Mouse (Mus musculus): Measurements from ENCODE around the gene Zfp276. TPM values are rescaled to one million over a fixed set of nuclear protein-coding genes. Genes with fewer than 3 reads are reported as not detected.
"Not testable (repeated sequence)": the region's sequence is repeated elsewhere in the genome, so short reads cannot be mapped to it uniquely, and the experiment has no call there.

The Zfp276 gene
- total RNA-seq, 1 experiment = 14.8 TPM

DNA sequence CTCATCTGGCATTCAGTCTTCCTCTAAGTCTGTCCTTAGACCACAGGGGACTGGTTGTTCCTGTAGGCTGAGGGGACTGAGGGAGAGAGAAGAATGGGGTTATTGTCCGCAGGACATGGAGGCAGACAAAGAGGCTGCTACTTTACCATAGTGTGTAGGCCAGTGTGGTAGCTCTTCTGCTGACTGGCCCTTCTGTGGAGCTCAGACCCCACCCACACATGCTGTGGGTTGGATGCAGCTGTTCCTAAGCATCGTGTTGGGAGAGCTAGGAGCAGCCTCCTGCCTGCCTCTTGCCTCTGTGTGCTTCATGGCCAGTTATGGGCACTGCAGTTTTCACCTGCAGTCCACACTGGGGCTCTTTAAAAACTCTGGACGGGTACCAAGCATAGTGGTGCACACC lies 3.1 kb downstream of the Zfp276 start:
- in situ Hi-C loops (cut with MboI; ENCODE audit: low sequenced_read_pairs in 2 of 2, unreplicated experiment in 2 of 2) = no loop called here
- Histone ChIP-seq H3K36me3 (ENCODE audit: control insufficient read depth, insufficient read depth, low read length, poor library complexity, severe bottlenecking) (peaks cover 13% of the 10 kb centered on the region; the same call in 1 of the 2 replicates), H3K4me3 (ENCODE audit: insufficient read depth in 1 of 2, low read depth in 1 of 2, low read length in 2 of 2, poor library complexity in 1 of 2, severe bottlenecking in 1 of 2) (no peak overlapping the region), H3K4me1 (ENCODE audit: control insufficient read depth in 2 of 2, insufficient read depth in 2 of 2, low read length in 2 of 2, poor library complexity in 1 of 2) (no peaks in the 10 kb centered on the region), H3K9me3 (ENCODE audit: control insufficient read depth, insufficient read depth, low read depth, low read length) (no peaks in the 10 kb centered on the region), H3K27ac (ENCODE audit: insufficient read depth, low read depth, low read length, poor library complexity, severe bottlenecking) (no peak overlapping the region; the same call in 1 of the 2 replicates), H3K9ac (ENCODE audit: insufficient read depth, low read depth, low read length, poor library complexity, severe bottlenecking) (no peak overlapping the region)
- no peak for DNase-seq (ENCODE audit: low read depth, low spot score)
- no peak for TF ChIP-seq ZC3H11A (IDR thresholded peaks at IDR 0.05; ENCODE audit: borderline replicate concordance, low read depth, low read length)
- TF ChIP-seq HCFC1 (IDR thresholded peaks at IDR 0.05; ENCODE audit: borderline replicate concordance, insufficient read depth, low read length) = no peak
- no peak for TF ChIP-seq MAFK (IDR thresholded peaks at IDR 0.05; ENCODE audit: insufficient read depth, low read depth, low read length)
- TF ChIP-seq CHD2 (IDR thresholded peaks at IDR 0.05; ENCODE audit: low read depth, low read length) = no peak
- TF ChIP-seq ZNF384 (IDR thresholded peaks at IDR 0.05; ENCODE audit: low read depth, low read length) = no peak

DNA sequence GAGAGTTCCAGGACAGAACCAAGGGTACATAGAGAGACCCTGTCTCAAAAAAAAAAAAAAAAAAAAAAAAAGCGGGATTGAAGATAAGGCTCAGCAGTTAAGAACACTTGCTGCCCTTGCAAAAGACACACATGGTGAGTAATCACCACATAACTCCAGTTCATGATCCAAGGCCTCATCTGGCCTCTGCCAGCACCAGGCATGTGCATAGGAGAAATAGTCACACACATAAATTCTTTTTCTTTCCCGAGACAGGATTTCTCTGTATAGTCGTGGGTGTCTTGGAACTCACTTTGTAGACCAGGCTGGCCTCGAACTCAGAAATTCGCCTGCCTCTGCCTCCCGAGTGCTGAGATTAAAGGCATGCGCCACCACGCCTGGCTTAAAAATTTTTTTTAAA lies 3.6 kb downstream of the Zfp276 start:
- H3K4me3 ChIP-seq (ENCODE audit: insufficient read depth in 1 of 2, low read depth in 1 of 2, low read length in 2 of 2, poor library complexity in 1 of 2, severe bottlenecking in 1 of 2); DNase-seq (ENCODE audit: low read depth, low spot score); H3K27ac ChIP-seq (ENCODE audit: insufficient read depth, low read depth, low read length, poor library complexity, severe bottlenecking); H3K4me1 ChIP-seq (ENCODE audit: control insufficient read depth in 2 of 2, insufficient read depth in 2 of 2, low read length in 2 of 2, poor library complexity in 1 of 2); in situ Hi-C loops (cut with MboI; ENCODE audit: low sequenced_read_pairs in 2 of 2, unreplicated experiment in 2 of 2); H3K9me3 ChIP-seq (ENCODE audit: control insufficient read depth, insufficient read depth, low read depth, low read length); H3K9ac ChIP-seq (ENCODE audit: insufficient read depth, low read depth, low read length, poor library complexity, severe bottlenecking): not testable (repeated sequence)
- H3K36me3 ChIP-seq (ENCODE audit: control insufficient read depth, insufficient read depth, low read length, poor library complexity, severe bottlenecking) = peaks cover 13% of the 10 kb centered on the region; the same call in 1 of the 2 replicates

DNA sequence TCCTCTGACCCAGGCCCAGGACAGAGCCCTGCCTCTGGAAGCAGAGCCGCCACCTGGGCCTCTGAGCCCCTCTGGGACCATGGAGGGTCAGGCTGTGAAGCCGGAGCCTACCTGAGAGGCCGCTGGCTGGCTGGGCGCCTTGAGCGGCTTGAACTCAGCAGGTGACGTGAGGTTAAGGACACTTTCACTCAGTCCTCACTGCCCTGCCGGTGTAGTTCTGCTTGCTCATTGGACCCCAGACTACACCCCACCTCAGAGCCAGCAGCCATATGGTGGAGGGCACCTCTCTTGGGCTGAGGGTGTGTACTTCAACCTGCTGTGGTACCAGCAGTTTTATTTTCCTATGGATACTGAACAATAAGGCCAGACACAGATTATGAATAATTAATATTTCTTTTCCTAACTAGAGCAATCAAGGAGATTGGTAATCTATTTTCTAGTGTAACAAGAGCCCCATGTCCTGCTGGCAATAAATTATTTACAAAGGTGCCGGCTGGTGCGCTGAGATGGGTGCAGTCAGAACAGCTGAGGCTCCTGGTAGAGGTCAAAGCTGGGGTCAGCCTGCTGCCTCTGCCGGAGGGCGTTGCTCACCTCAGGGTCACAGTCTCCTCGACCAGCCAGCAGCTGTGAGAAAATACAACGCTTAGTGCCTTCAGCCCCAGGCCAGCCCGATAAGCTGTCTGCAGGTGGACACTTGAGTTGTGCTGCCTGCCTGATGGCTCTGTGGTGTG lies 14.1 kb downstream of the Zfp276 start:
- in situ Hi-C loops (cut with MboI; ENCODE audit: low sequenced_read_pairs in 2 of 2, unreplicated experiment in 2 of 2) = no loop called here

DNA sequence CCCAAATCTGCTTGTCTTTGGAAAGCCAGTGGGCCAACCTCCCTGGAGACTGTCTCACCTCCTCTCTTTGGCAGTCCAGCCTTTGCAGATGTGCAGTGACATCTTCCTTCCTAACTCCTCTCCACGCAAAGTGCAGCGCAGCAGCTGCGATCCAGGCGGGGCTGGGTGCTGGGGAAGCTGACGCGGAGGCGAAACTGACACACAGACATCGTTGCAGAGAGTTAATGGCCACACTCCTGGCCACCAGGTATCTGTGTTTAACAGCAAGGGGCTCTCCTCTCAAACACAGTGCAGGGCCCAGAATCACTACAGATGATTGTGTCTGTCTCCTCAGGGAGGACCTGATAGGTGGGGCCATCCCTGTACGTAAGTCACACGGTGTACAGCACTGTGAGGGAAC lies 17.2 kb downstream of the Zfp276 start:
- TF ChIP-seq ZC3H11A (IDR thresholded peaks at IDR 0.05; ENCODE audit: borderline replicate concordance, low read depth, low read length) (no peak), MAFK (IDR thresholded peaks at IDR 0.05; ENCODE audit: insufficient read depth, low read depth, low read length) (no peak), ZNF384 (IDR thresholded peaks at IDR 0.05; ENCODE audit: low read depth, low read length) (no peak), CHD2 (IDR thresholded peaks at IDR 0.05; ENCODE audit: low read depth, low read length) (no peak), HCFC1 (IDR thresholded peaks at IDR 0.05; ENCODE audit: borderline replicate concordance, insufficient read depth, low read length) (no peak)
- H3K27ac ChIP-seq (ENCODE audit: insufficient read depth, low read depth, low read length, poor library complexity, severe bottlenecking) = no peak overlapping the region
- peaks cover 37% of the 10 kb centered on the region for H3K36me3 ChIP-seq (ENCODE audit: control insufficient read depth, insufficient read depth, low read length, poor library complexity, severe bottlenecking)
- no peak overlapping the region for H3K9ac ChIP-seq (ENCODE audit: insufficient read depth, low read depth, low read length, poor library complexity, severe bottlenecking)
- in situ Hi-C loops (cut with MboI; ENCODE audit: low sequenced_read_pairs in 2 of 2, unreplicated experiment in 2 of 2) = no loop called here
- H3K9me3 ChIP-seq (ENCODE audit: control insufficient read depth, insufficient read depth, low read depth, low read length) = no peaks in the 10 kb centered on the region
- DNase-seq (ENCODE audit: low read depth, low spot score) = no peak
- no peak overlapping the region for H3K4me3 ChIP-seq (ENCODE audit: insufficient read depth in 1 of 2, low read depth in 1 of 2, low read length in 2 of 2, poor library complexity in 1 of 2, severe bottlenecking in 1 of 2)
- peaks cover 0 to 4% of the 10 kb centered on the region in 2 experiments; a peak in 1 of 4 replicates for H3K4me1 ChIP-seq (ENCODE audit: control insufficient read depth in 2 of 2, insufficient read depth in 2 of 2, low read length in 2 of 2, poor library complexity in 1 of 2)

More for the DNA sequence above, 14.1 kb downstream of the Zfp276 start:
- Histone ChIP-seq H3K27ac (ENCODE audit: insufficient read depth, low read depth, low read length, poor library complexity, severe bottlenecking) (no peak overlapping the region), H3K9me3 (ENCODE audit: control insufficient read depth, insufficient read depth, low read depth, low read length) (no peaks in the 10 kb centered on the region), H3K4me3 (ENCODE audit: insufficient read depth in 1 of 2, low read depth in 1 of 2, low read length in 2 of 2, poor library complexity in 1 of 2, severe bottlenecking in 1 of 2) (no peak overlapping the region), H3K36me3 (ENCODE audit: control insufficient read depth, insufficient read depth, low read length, poor library complexity, severe bottlenecking) (peaks cover 33% of the 10 kb centered on the region), H3K4me1 (ENCODE audit: control insufficient read depth in 2 of 2, insufficient read depth in 2 of 2, low read length in 2 of 2, poor library complexity in 1 of 2) (peaks cover 0 to 4% of the 10 kb centered on the region in 2 experiments; a peak in 1 of 4 replicates), H3K9ac (ENCODE audit: insufficient read depth, low read depth, low read length, poor library complexity, severe bottlenecking) (no peak overlapping the region)
- no peak for TF ChIP-seq CHD2 (IDR thresholded peaks at IDR 0.05; ENCODE audit: low read depth, low read length)
- TF ChIP-seq ZC3H11A (IDR thresholded peaks at IDR 0.05; ENCODE audit: borderline replicate concordance, low read depth, low read length) = no peak
- no peak for TF ChIP-seq HCFC1 (IDR thresholded peaks at IDR 0.05; ENCODE audit: borderline replicate concordance, insufficient read depth, low read length)
- TF ChIP-seq MAFK (IDR thresholded peaks at IDR 0.05; ENCODE audit: insufficient read depth, low read depth, low read length) = no peak
- no peak for TF ChIP-seq ZNF384 (IDR thresholded peaks at IDR 0.05; ENCODE audit: low read depth, low read length)
- no peak for DNase-seq (ENCODE audit: low read depth, low spot score)

DNA sequence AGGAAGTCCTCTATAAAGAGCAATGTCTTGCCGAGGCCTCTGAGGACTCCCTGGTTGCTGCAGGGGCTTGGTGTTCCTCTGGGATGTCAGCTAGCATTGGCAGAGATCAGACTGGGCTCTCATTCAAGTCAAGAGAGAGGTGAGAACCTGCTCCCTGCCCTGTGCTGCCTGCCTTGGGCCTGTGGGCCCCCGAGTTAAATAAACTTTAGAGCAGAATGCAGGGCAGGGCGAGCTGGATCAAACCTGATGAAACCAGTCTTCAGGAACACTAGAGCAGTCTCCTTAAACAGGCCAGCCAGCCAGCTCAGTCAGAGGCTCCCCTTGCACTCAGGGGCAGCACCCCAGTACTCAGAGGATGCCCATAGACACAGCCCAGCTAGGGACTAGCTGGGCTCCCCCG lies 17.9 kb downstream of the Zfp276 start:
- in situ Hi-C loops (cut with MboI; ENCODE audit: low sequenced_read_pairs in 2 of 2, unreplicated experiment in 2 of 2) = no loop called here
- H3K9ac ChIP-seq (ENCODE audit: insufficient read depth, low read depth, low read length, poor library complexity, severe bottlenecking) = no peak overlapping the region
- DNase-seq (ENCODE audit: low read depth, low spot score) = no peak
- H3K36me3 ChIP-seq (ENCODE audit: control insufficient read depth, insufficient read depth, low read length, poor library complexity, severe bottlenecking) = peaks cover 33% of the 10 kb centered on the region
- H3K4me1 ChIP-seq (ENCODE audit: control insufficient read depth in 2 of 2, insufficient read depth in 2 of 2, low read length in 2 of 2, poor library complexity in 1 of 2) = peaks cover 0 to 4% of the 10 kb centered on the region in 2 experiments; a peak in 1 of 4 replicates
- no peak for TF ChIP-seq CHD2 (IDR thresholded peaks at IDR 0.05; ENCODE audit: low read depth, low read length)
- no peak for TF ChIP-seq MAFK (IDR thresholded peaks at IDR 0.05; ENCODE audit: insufficient read depth, low read depth, low read length)
- no peak for TF ChIP-seq ZNF384 (IDR thresholded peaks at IDR 0.05; ENCODE audit: low read depth, low read length)
- no peak for TF ChIP-seq ZC3H11A (IDR thresholded peaks at IDR 0.05; ENCODE audit: borderline replicate concordance, low read depth, low read length)
- TF ChIP-seq HCFC1 (IDR thresholded peaks at IDR 0.05; ENCODE audit: borderline replicate concordance, insufficient read depth, low read length) = no peak
- no peaks in the 10 kb centered on the region for H3K9me3 ChIP-seq (ENCODE audit: control insufficient read depth, insufficient read depth, low read depth, low read length)
- no peak overlapping the region for H3K27ac ChIP-seq (ENCODE audit: insufficient read depth, low read depth, low read length, poor library complexity, severe bottlenecking)
- H3K4me3 ChIP-seq (ENCODE audit: insufficient read depth in 1 of 2, low read depth in 1 of 2, low read length in 2 of 2, poor library complexity in 1 of 2, severe bottlenecking in 1 of 2) = no peak overlapping the region
